Mouse (Mus musculus): ENCODE results near the gene Evi5. TPM values are rescaled to one million over a fixed set of nuclear protein-coding genes. Genes with fewer than 3 reads are reported as not detected.

The Evi5 gene
- polyA plus RNA-seq (2014; fragmentation: Nextera tagmentation; extraction: Ambion mirVana) = 56.1 and 58.5 TPM in 2 replicates

GRCm38 (mm10) chr5:107874561-107875260 is at the start of gene Evi5:
TSS of gene Evi5 (minus strand) at chr5:107875107.
- H3K4me1 ChIP-seq (ENCODE audit: control insufficient read depth, insufficient read depth, low read length) = no peaks in the 10 kb centered on the region
- no peak within 1 kb of the TSS for H3K4me3 ChIP-seq (ENCODE audit: low read depth, low read length)
- ATAC-seq (ENCODE audit: low read depth) (peak; percentile 47; the same call in 1 of the 2 replicates), DNase-seq (ENCODE audit: low spot score) (no peak)
- no peaks in the 10 kb centered on the region for H3K9me3 ChIP-seq (ENCODE audit: control insufficient read depth, low read length)
- H3K36me3 ChIP-seq (ENCODE audit: control insufficient read depth, insufficient read depth, low read length) = no peaks in the 10 kb centered on the region
- no peak within 1 kb of the TSS for H3K9ac ChIP-seq (ENCODE audit: low read depth, low read length)
- no peak within 1 kb of the TSS for H3K4me2 ChIP-seq (ENCODE audit: low read depth, low read length)
- WGBS = 45% methylated on average over 4 of the region's 4 CpGs
- no peaks in the 10 kb centered on the region for H3K27me3 ChIP-seq (replicated peaks; ENCODE audit: control insufficient read depth, insufficient read depth, low read length)
- no peak within 1 kb of the TSS; the same call in 1 of the 2 replicates for H3K27ac ChIP-seq (replicated peaks; ENCODE audit: low read depth, low read length)

GRCm38 (mm10) chr5:107924564-107924963 is 49.7 kb upstream of the Evi5 start:
- no peaks in the 10 kb centered on the region for H3K36me3 ChIP-seq (ENCODE audit: control insufficient read depth, insufficient read depth, low read length)
- H3K9me3 ChIP-seq (ENCODE audit: control insufficient read depth, low read length) = no peaks in the 10 kb centered on the region
- H3K9ac ChIP-seq (ENCODE audit: low read depth, low read length) = no peak overlapping the region
- H3K27me3 ChIP-seq (replicated peaks; ENCODE audit: control insufficient read depth, insufficient read depth, low read length) = no peaks in the 10 kb centered on the region
- H3K4me2 ChIP-seq (ENCODE audit: low read depth, low read length) = no peak overlapping the region
- H3K4me1 ChIP-seq (ENCODE audit: control insufficient read depth, insufficient read depth, low read length) = 0 out of 2 replicates have a peak, but pooled peaks cover 4% of the 10 kb centered on the region
- H3K27ac ChIP-seq (replicated peaks; ENCODE audit: low read depth, low read length) = no peak overlapping the region
- DNase-seq (ENCODE audit: low spot score) = no peak
- H3K4me3 ChIP-seq (ENCODE audit: low read depth, low read length) = no peak overlapping the region
- 87% methylated on average over 8 of the region's 8 CpGs for WGBS
- ATAC-seq (ENCODE audit: low read depth) = no peak

- no peak for ATAC-seq (ENCODE audit: low read depth)
- Histone ChIP-seq H3K27me3 (replicated peaks; ENCODE audit: control insufficient read depth, insufficient read depth, low read length) (no peaks in the 10 kb centered on the region), H3K9me3 (ENCODE audit: control insufficient read depth, low read length) (no peaks in the 10 kb centered on the region), H3K36me3 (ENCODE audit: control insufficient read depth, insufficient read depth, low read length) (no peaks in the 10 kb centered on the region), H3K9ac (ENCODE audit: low read depth, low read length) (no peak overlapping the region), H3K4me3 (ENCODE audit: low read depth, low read length) (no peak overlapping the region), H3K27ac (replicated peaks; ENCODE audit: low read depth, low read length) (no peak overlapping the region), H3K4me2 (ENCODE audit: low read depth, low read length) (no peak overlapping the region), H3K4me1 (ENCODE audit: control insufficient read depth, insufficient read depth, low read length) (0 out of 2 replicates have a peak, but pooled peaks cover 4% of the 10 kb centered on the region)
- no peak for DNase-seq (ENCODE audit: low spot score)
- WGBS = 82% methylated on average over 1 of the region's 1 CpGs
Observed at GRCm38 (mm10) chr5:107922836-107923235, 47.9 kb upstream of the Evi5 start.

- H3K4me3 ChIP-seq (ENCODE audit: low read depth, low read length) = no peak overlapping the region
- H3K36me3 ChIP-seq (ENCODE audit: control insufficient read depth, insufficient read depth, low read length) = no peaks in the 10 kb centered on the region
- no peaks in the 10 kb centered on the region for H3K9me3 ChIP-seq (ENCODE audit: control insufficient read depth, low read length)
- no peak overlapping the region for H3K4me2 ChIP-seq (ENCODE audit: low read depth, low read length)
- H3K27me3 ChIP-seq (replicated peaks; ENCODE audit: control insufficient read depth, insufficient read depth, low read length) = no peaks in the 10 kb centered on the region
- H3K27ac ChIP-seq (replicated peaks; ENCODE audit: low read depth, low read length) = peak overlapping the region; percentile 48; the same call in 1 of the 2 replicates
- peak; percentile 71 for ATAC-seq (ENCODE audit: low read depth)
- H3K9ac ChIP-seq (ENCODE audit: low read depth, low read length) = no peak overlapping the region
- 0 out of 2 replicates have a peak, but pooled peaks cover 4% of the 10 kb centered on the region for H3K4me1 ChIP-seq (ENCODE audit: control insufficient read depth, insufficient read depth, low read length)
- 78% methylated on average over 2 of the region's 2 CpGs for WGBS
- peak; percentile 93 for DNase-seq (ENCODE audit: low spot score)
Observed at GRCm38 (mm10) chr5:107921400-107922252, 46.7 kb upstream of the Evi5 start.

GRCm38 (mm10) chr5:107915280-107915679 is 40.4 kb upstream of the Evi5 start:
- ATAC-seq (ENCODE audit: low read depth) = no peak
- Histone ChIP-seq H3K27me3 (replicated peaks; ENCODE audit: control insufficient read depth, insufficient read depth, low read length) (no peaks in the 10 kb centered on the region), H3K4me1 (ENCODE audit: control insufficient read depth, insufficient read depth, low read length) (no peaks in the 10 kb centered on the region), H3K36me3 (ENCODE audit: control insufficient read depth, insufficient read depth, low read length) (0 out of 2 replicates have a peak, but pooled peaks cover under 1% of the 10 kb centered on the region), H3K9ac (ENCODE audit: low read depth, low read length) (no peak overlapping the region), H3K4me3 (ENCODE audit: low read depth, low read length) (no peak overlapping the region), H3K9me3 (ENCODE audit: control insufficient read depth, low read length) (no peaks in the 10 kb centered on the region), H3K4me2 (ENCODE audit: low read depth, low read length) (no peak overlapping the region), H3K27ac (replicated peaks; ENCODE audit: low read depth, low read length) (no peak overlapping the region)
- 44% methylated on average over 4 of the region's 4 CpGs for WGBS
- no peak for DNase-seq (ENCODE audit: low spot score)

GRCm38 (mm10) chr5:107911012-107911411 is 36.1 kb upstream of the Evi5 start:
- ATAC-seq (ENCODE audit: low read depth) (no peak), DNase-seq (ENCODE audit: low spot score) (no peak)
- Histone ChIP-seq H3K27me3 (replicated peaks; ENCODE audit: control insufficient read depth, insufficient read depth, low read length) (no peaks in the 10 kb centered on the region), H3K4me3 (ENCODE audit: low read depth, low read length) (no peak overlapping the region), H3K4me2 (ENCODE audit: low read depth, low read length) (no peak overlapping the region), H3K27ac (replicated peaks; ENCODE audit: low read depth, low read length) (no peak overlapping the region), H3K9me3 (ENCODE audit: control insufficient read depth, low read length) (no peaks in the 10 kb centered on the region), H3K9ac (ENCODE audit: low read depth, low read length) (no peak overlapping the region), H3K4me1 (ENCODE audit: control insufficient read depth, insufficient read depth, low read length) (no peaks in the 10 kb centered on the region), H3K36me3 (ENCODE audit: control insufficient read depth, insufficient read depth, low read length) (peaks cover 43% of the 10 kb centered on the region)
- 91% methylated on average over 5 of the region's 5 CpGs for WGBS

GRCm38 (mm10) chr5:107910084-107910616 is 35.2 kb upstream of the Evi5 start:
- no peak for ATAC-seq (ENCODE audit: low read depth)
- WGBS = 63% methylated on average over 5 of the region's 5 CpGs

GRCm38 (mm10) chr5:107909668-107910067 is 34.8 kb upstream of the Evi5 start:
- H3K27ac ChIP-seq (replicated peaks; ENCODE audit: low read depth, low read length) = no peak overlapping the region
- H3K36me3 ChIP-seq (ENCODE audit: control insufficient read depth, insufficient read depth, low read length) = peaks cover 57% of the 10 kb centered on the region
- no peaks in the 10 kb centered on the region for H3K27me3 ChIP-seq (replicated peaks; ENCODE audit: control insufficient read depth, insufficient read depth, low read length)
- WGBS = 90% methylated on average over 3 of the region's 3 CpGs
- H3K9ac ChIP-seq (ENCODE audit: low read depth, low read length) = no peak overlapping the region
- no peak overlapping the region for H3K4me3 ChIP-seq (ENCODE audit: low read depth, low read length)
- ATAC-seq (ENCODE audit: low read depth) (no peak), DNase-seq (ENCODE audit: low spot score) (no peak)
- H3K9me3 ChIP-seq (ENCODE audit: control insufficient read depth, low read length) = no peaks in the 10 kb centered on the region
- no peaks in the 10 kb centered on the region for H3K4me1 ChIP-seq (ENCODE audit: control insufficient read depth, insufficient read depth, low read length)
- H3K4me2 ChIP-seq (ENCODE audit: low read depth, low read length) = no peak overlapping the region

More at GRCm38 (mm10) chr5:107910084-107910616, 35.2 kb upstream of the Evi5 start:
- peaks cover 52% of the 10 kb centered on the region for H3K36me3 ChIP-seq (ENCODE audit: control insufficient read depth, insufficient read depth, low read length)
- no peak overlapping the region for H3K4me2 ChIP-seq (ENCODE audit: low read depth, low read length)
- H3K4me3 ChIP-seq (ENCODE audit: low read depth, low read length) = no peak overlapping the region
- no peak overlapping the region for H3K9ac ChIP-seq (ENCODE audit: low read depth, low read length)
- no peaks in the 10 kb centered on the region for H3K9me3 ChIP-seq (ENCODE audit: control insufficient read depth, low read length)
- H3K27ac ChIP-seq (replicated peaks; ENCODE audit: low read depth, low read length) = no peak overlapping the region
- no peaks in the 10 kb centered on the region for H3K4me1 ChIP-seq (ENCODE audit: control insufficient read depth, insufficient read depth, low read length)
- DNase-seq (ENCODE audit: low spot score) = no peak
- H3K27me3 ChIP-seq (replicated peaks; ENCODE audit: control insufficient read depth, insufficient read depth, low read length) = no peaks in the 10 kb centered on the region

Data from embryonic facial prominence, embryonic 14.5 days (tissue).